Mouse (Mus musculus): ENCODE measurements around the gene Gm17428.

DNA sequence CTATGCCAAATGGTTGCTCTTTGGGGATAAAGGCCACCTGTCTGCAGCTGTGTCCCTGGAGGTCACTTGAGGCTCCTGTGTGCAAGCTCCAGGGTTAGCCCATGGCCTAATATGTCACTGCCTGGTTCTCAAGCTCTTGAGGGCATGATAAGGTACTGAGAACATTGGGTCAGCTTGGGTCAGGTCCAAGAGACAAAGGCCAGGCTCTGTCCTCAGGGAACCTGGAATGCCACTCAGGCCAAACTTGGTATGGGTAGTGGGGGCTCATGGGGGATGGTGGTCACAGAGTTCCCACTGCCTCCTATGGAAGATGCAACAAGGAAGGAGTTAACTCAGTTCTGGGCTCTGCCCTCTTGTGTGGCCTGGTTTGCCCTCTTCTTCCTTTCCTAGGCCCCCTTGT is 8.4 kb upstream of the Gm17428 start:
- TF ChIP-seq POLR2A (IDR thresholded peaks at IDR 0.05; ENCODE audit: insufficient read depth, low read length), result no peak
- TF ChIP-seq CTCF (IDR thresholded peaks at IDR 0.05; ENCODE audit: low read depth, low read length), result no peak
- no peak for TF ChIP-seq EP300 (IDR thresholded peaks at IDR 0.05; ENCODE audit: insufficient read depth, low read depth, low read length)

Data from ES-Bruce4 (cell line).